Mouse (Mus musculus) urinary bladder, adult 2 months (tissue): ENCODE measurements around the gene Fggy. TPM values are rescaled to one million over a fixed set of nuclear protein-coding genes. Genes with fewer than 3 reads are reported as not detected.

Source experiments
- DNase-seq: peaks from one replicate; pipeline ENCODE4 v3.0.0; 2022; ENCODE audit warnings: low spot score
- polyA plus RNA-seq: library from polyadenylated mRNA; depleted of rRNA; stranded (reverse); fragments of >200 nt; gene quantifications from 2 replicates; pipeline ENCODE4 v1.2.3, GENCODE M21; 2012

Gene Fggy
- polyA plus RNA-seq, 1 experiment, result 9.1 TPM

- no peak for DNase-seq
Measured at GRCm38 (mm10) chr4:95860601-95861000, 303.3 kb downstream of the Fggy start.

- no peak for DNase-seq
Measured at GRCm38 (mm10) chr4:95861074-95861473, 303.8 kb downstream of the Fggy start.

GRCm38 (mm10) chr4:95861741-95862155 lies 304.4 kb downstream of the Fggy start:
- DNase-seq, result no peak

GRCm38 (mm10) chr4:95862276-95862675 lies 305.0 kb downstream of the Fggy start:
- no peak for DNase-seq

- no peak for DNase-seq
Measured at GRCm38 (mm10) chr4:95862781-95863499, 305.6 kb downstream of the Fggy start.

- DNase-seq, result no peak
Measured at GRCm38 (mm10) chr4:95863500-95863803, 306.1 kb downstream of the Fggy start.

- no peak for DNase-seq
Measured at GRCm38 (mm10) chr4:95865251-95865650, 307.9 kb downstream of the Fggy start.

GRCm38 (mm10) chr4:95865882-95866281 lies 308.6 kb downstream of the Fggy start:
- no peak for DNase-seq

- no peak for DNase-seq
Measured at GRCm38 (mm10) chr4:95867103-95867502, 309.8 kb downstream of the Fggy start.

- no peak for DNase-seq
Measured at GRCm38 (mm10) chr4:95868348-95868747, 311.0 kb downstream of the Fggy start.

GRCm38 (mm10) chr4:95871216-95871881 lies 314.0 kb downstream of the Fggy start:
- no peak for DNase-seq

GRCm38 (mm10) chr4:95875896-95876295 lies 318.6 kb downstream of the Fggy start:
- no peak for DNase-seq

GRCm38 (mm10) chr4:95877436-95877835 lies 320.1 kb downstream of the Fggy start:
- DNase-seq, result no peak

- no peak for DNase-seq
Measured at GRCm38 (mm10) chr4:95881751-95882350, 324.5 kb downstream of the Fggy start.

GRCm38 (mm10) chr4:95884184-95885145 lies 327.2 kb downstream of the Fggy start:
- DNase-seq, result no peak

- DNase-seq, result no peak
Measured at GRCm38 (mm10) chr4:95895199-95895754, 338.0 kb downstream of the Fggy start.

- DNase-seq, result no peak
Measured at GRCm38 (mm10) chr4:95896571-95896970, 339.3 kb downstream of the Fggy start.

GRCm38 (mm10) chr4:95897236-95897874 lies 340.0 kb downstream of the Fggy start:
- DNase-seq, result no peak

- no peak for DNase-seq
Measured at GRCm38 (mm10) chr4:95898714-95899113, 341.4 kb downstream of the Fggy start.

GRCm38 (mm10) chr4:95899926-95900712 lies 342.8 kb downstream of the Fggy start:
- no peak for DNase-seq
